Mouse (Mus musculus) hindbrain, embryonic 12.5 days (tissue): ENCODE data around the gene Hist1h2ab. TPM values are rescaled to one million over a fixed set of nuclear protein-coding genes. Genes with fewer than 3 reads are reported as not detected.
"Not testable (repeated sequence)": the region's sequence is repeated elsewhere in the genome, so short reads cannot be mapped to it uniquely, and the experiment has no call there.

Experiments used
- ATAC-seq: fragments of 200-750 bp; cut with Nextera tagmentation; 2 replicates; pipeline ENCODE4 v1.8.0; 2017; ENCODE audit warnings: moderate TSS enrichment; ENCODE audit not compliant: low FRiP score
- H3K27ac ChIP-seq: fragments of 300-500 bp; sonication (generic); 2 replicates; pipeline ENCODE4 v1.5.1; 2016; ENCODE audit warnings: mild to moderate bottlenecking
- H3K27me3 ChIP-seq: fragments of 300-500 bp; sonication (generic); 2 replicates; pipeline ENCODE4 v1.6.1; 2016; ENCODE audit warnings: mild to moderate bottlenecking
- H3K36me3 ChIP-seq: fragments of 300-500 bp; sonication (generic); 2 replicates; pipeline ENCODE4 v1.6.1; 2016; ENCODE audit warnings: mild to moderate bottlenecking
- H3K4me1 ChIP-seq: fragments of 300-500 bp; sonication (generic); 2 replicates; pipeline ENCODE4 v1.6.1; 2016
- H3K4me2 ChIP-seq: fragments of 300-500 bp; sonication (generic); replicated peaks from 2 replicates; pipeline ENCODE4 v1.6.1; 2016; ENCODE audit warnings: mild to moderate bottlenecking
- H3K4me3 ChIP-seq: fragments of 300-500 bp; sonication (generic); 2 replicates; pipeline ENCODE4 v1.5.1; 2016; ENCODE audit warnings: mild to moderate bottlenecking
- H3K9ac ChIP-seq: fragments of 300-500 bp; sonication (generic); 2 replicates; pipeline ENCODE4 v1.6.1; 2016; ENCODE audit warnings: mild to moderate bottlenecking, moderate library complexity
- H3K9me3 ChIP-seq: fragments of 300-500 bp; sonication (generic); replicated peaks from 2 replicates; pipeline ENCODE4 v1.6.1; 2016; ENCODE audit warnings: mild to moderate bottlenecking
- WGBS: fragments of 180-500 bp; shearing (Covaris S2); methylation state at CpG from one replicate; pipeline ENCODE4 v1.1.7; 2016; 5-methylcytosine and 5-hydroxymethylcytosine counted together
- polyA plus RNA-seq: library from polyadenylated mRNA; unstranded; fragments of >200 nt; fragmentation: Nextera tagmentation; extraction: Ambion mirVana; gene quantifications from 2 replicates; pipeline ENCODE4 v1.2.1, GENCODE M21; 2016

The Hist1h2ab gene
- polyA plus RNA-seq, result 22.4 and 45.2 TPM in 2 replicates

GRCm38 (mm10) chr13:23750839-23751477 lies at the start of gene Hist1h2ab:
Gene Hist1h2ab, plus strand, starts transcription at chr13:23751126.
- H3K36me3 ChIP-seq, H3K27me3 ChIP-seq, H3K4me1 ChIP-seq, H3K9me3 ChIP-seq: not testable (repeated sequence)
- H3K4me2 ChIP-seq, result peak within 1 kb of the TSS; percentile 61
- peak within 1 kb of the TSS; percentile 38 for H3K4me3 ChIP-seq
- peak; percentile 48; the same call in 1 of the 2 replicates for ATAC-seq
- H3K9ac ChIP-seq, result peak within 1 kb of the TSS; percentile 45; the same call in 1 of the 2 replicates
- peak within 1 kb of the TSS; percentile 95 for H3K27ac ChIP-seq
- WGBS, result under 1% methylated on average over 31 of the region's 47 CpGs

DNA sequence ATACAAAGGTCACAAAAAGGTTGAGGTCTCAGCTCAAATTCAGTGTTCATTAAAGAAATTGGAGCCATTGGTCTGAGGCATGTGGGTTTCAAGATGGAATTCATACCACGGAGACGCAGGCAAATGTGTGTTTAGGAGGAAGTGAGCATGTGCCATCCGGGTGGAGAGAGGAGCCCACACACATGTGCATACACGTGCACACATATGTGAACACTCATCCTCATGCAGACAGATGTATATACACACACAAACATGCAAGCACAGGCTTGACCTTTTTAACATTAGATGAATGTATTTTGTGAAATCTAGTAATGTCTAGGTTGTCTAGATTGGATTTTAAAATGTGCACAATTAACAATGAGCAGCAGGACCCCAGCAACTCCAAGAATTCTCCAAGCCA lies 48.7 kb upstream of the Hist1h2ab start:
- WGBS, result 80% methylated on average over 4 of the region's 4 CpGs
- Histone ChIP-seq H3K27me3 (no peaks in the 10 kb centered on the region), H3K9ac (no peak overlapping the region), H3K4me3 (no peak overlapping the region), H3K4me2 (no peak overlapping the region), H3K9me3 (no peaks in the 10 kb centered on the region), H3K36me3 (no peaks in the 10 kb centered on the region), H3K4me1 (peaks cover 4% of the 10 kb centered on the region; the same call in 1 of the 2 replicates), H3K27ac (no peak overlapping the region)
- no peak for ATAC-seq

GRCm38 (mm10) chr13:23702801-23703200 lies 48.1 kb upstream of the Hist1h2ab start:
- H3K27me3 ChIP-seq, H3K4me1 ChIP-seq, H3K36me3 ChIP-seq, H3K4me3 ChIP-seq, H3K4me2 ChIP-seq, ATAC-seq, H3K9ac ChIP-seq, H3K27ac ChIP-seq, H3K9me3 ChIP-seq: not testable (repeated sequence)
- 85% methylated on average over 2 of the region's 2 CpGs for WGBS

DNA sequence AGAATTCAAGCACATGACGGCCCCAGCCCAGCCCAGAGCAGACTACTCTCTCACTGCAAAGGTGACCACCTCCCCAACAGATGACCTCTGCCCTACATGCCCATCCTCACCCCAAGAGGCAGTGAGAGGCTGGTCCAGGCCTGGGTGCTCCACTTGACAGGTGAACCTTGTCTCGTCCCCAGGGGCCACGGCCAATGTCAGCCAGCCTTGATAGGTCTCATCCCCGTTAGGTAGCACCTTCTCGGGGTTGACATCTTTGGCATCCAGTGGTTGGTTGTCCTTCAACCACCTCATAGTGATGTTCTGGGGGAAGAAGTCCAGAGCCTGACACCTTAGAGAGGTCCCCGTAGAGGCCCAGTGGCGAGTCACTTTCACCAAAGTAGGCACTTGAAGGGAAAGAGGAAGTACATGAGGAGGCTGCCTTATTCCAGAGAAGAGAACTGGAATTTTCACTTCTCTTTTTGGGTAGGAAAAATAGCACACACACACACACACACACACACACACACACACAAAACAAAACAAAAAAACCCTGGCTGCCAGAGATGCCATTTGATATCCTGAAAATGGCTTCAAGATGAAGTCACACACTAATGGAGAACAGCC lies 45.1 kb upstream of the Hist1h2ab start:
- H3K4me2 ChIP-seq, result no peak overlapping the region
- H3K4me3 ChIP-seq, result no peak overlapping the region
- H3K9ac ChIP-seq, result no peak overlapping the region
- H3K27me3 ChIP-seq, result no peaks in the 10 kb centered on the region; the same call in 1 of the 2 replicates
- peaks cover 12% of the 10 kb centered on the region for H3K4me1 ChIP-seq
- ATAC-seq, result no peak
- 95% methylated on average over 7 of the region's 7 CpGs for whole genome bisulfite sequencing
- H3K9me3 ChIP-seq, result no peaks in the 10 kb centered on the region
- no peak overlapping the region for H3K27ac ChIP-seq
- H3K36me3 ChIP-seq, result no peaks in the 10 kb centered on the region

DNA sequence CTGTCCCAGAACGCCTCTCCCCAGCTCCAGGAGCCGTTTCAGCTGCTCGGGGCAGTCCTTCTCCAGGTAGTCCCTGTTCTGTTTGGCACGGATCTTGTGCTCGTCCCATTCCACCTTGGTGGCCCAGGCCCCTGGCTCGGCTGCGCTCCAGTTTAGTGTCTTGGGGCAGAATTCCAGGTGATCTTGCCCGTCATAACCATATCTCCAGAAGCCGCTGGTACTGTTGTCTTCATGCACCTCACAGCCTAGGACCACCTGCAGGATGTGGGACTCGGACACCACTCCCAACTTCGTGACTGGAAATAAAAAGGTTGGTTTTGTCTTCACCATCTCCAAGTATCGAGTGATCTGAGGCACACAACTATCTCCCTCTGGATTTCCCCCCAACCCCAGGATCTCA lies 44.2 kb upstream of the Hist1h2ab start:
- Histone ChIP-seq H3K4me1 (peaks cover 12% of the 10 kb centered on the region), H3K9ac (no peak overlapping the region), H3K9me3 (no peaks in the 10 kb centered on the region), H3K27ac (no peak overlapping the region), H3K27me3 (peaks cover 4% of the 10 kb centered on the region; the same call in 1 of the 2 replicates), H3K36me3 (no peaks in the 10 kb centered on the region), H3K4me3 (no peak overlapping the region), H3K4me2 (no peak overlapping the region)
- WGBS, result 92% methylated on average over 12 of the region's 12 CpGs
- ATAC-seq, result no peak

GRCm38 (mm10) chr13:23708041-23708440 lies 42.9 kb upstream of the Hist1h2ab start:
- 86% methylated on average over 4 of the region's 4 CpGs for WGBS
- H3K27ac ChIP-seq, result no peak overlapping the region

GRCm38 (mm10) chr13:23708654-23709053 lies 42.3 kb upstream of the Hist1h2ab start:
- no peaks in the 10 kb centered on the region for H3K36me3 ChIP-seq
- no peak for ATAC-seq
- no peak overlapping the region for H3K27ac ChIP-seq
- no peak overlapping the region for H3K4me2 ChIP-seq
- H3K4me3 ChIP-seq, result no peak overlapping the region
- peaks cover 4% of the 10 kb centered on the region; the same call in 1 of the 2 replicates for H3K27me3 ChIP-seq
- WGBS, result 74% methylated on average over 4 of the region's 4 CpGs
- peaks cover 12% of the 10 kb centered on the region for H3K4me1 ChIP-seq
- H3K9ac ChIP-seq, result no peak overlapping the region
- H3K9me3 ChIP-seq, result no peaks in the 10 kb centered on the region

More at GRCm38 (mm10) chr13:23708041-23708440, 42.9 kb upstream of the Hist1h2ab start:
- no peak overlapping the region for H3K9ac ChIP-seq
- no peak overlapping the region for H3K4me3 ChIP-seq
- H3K27me3 ChIP-seq, result peaks cover 4% of the 10 kb centered on the region; the same call in 1 of the 2 replicates
- H3K4me2 ChIP-seq, result no peak overlapping the region
- H3K9me3 ChIP-seq, result no peaks in the 10 kb centered on the region
- no peaks in the 10 kb centered on the region for H3K36me3 ChIP-seq
- peaks cover 12% of the 10 kb centered on the region for H3K4me1 ChIP-seq
- ATAC-seq, result no peak

GRCm38 (mm10) chr13:23709714-23710373 lies 41.1 kb upstream of the Hist1h2ab start:
- Histone ChIP-seq H3K9ac (peak overlapping the region; percentile 55), H3K27me3 (peaks cover 4% of the 10 kb centered on the region; the same call in 1 of the 2 replicates), H3K4me2 (peak overlapping the region; percentile 59), H3K9me3 (no peaks in the 10 kb centered on the region), H3K4me1 (peaks cover 12% of the 10 kb centered on the region), H3K36me3 (no peaks in the 10 kb centered on the region), H3K27ac (no peak overlapping the region), H3K4me3 (peak overlapping the region; percentile 32)
- no peak for ATAC-seq
- WGBS, result 9% methylated on average over 12 of the region's 15 CpGs

DNA sequence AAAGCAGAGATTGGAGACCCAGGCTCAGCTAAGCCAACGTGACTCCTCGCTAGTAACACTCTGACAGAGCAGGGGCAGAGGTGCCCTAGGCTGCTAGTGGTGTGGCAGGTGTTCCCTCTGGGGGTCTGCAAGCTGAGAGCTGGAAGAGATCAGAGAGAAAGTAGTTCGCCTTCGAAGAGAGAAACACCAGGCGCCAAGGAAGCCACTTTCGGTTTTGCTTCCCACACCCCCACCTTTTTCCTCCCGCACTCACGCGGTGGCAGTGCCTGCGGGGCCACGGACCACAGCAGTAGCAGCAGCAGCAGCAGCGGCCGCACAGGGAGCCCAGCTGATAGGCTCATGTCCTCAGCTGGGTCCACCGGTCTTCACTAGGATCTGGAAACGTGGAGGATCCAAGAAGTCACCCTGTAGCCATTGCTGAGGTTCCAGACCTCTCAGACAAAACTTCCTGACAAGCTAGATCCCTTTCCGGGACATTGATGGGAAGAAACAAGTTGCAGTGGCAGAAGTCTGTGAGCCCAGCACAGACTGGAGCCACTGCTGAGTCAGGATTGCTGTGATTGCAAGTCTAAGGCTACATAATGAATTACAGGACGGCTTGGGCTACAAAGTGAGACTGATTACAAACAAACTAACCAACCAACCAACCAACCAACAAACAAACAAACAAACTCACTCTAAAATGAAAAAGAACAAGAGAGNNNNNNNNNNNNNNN lies 40.4 kb upstream of the Hist1h2ab start, which contains the start of gene Hfe:
Gene Hfe (minus strand): TSS at position 481 of the 716 bp plus-strand sequence.
- WGBS, result 4% methylated on average over 17 of the region's 17 CpGs
- Histone ChIP-seq H3K4me1 (peaks cover 12% of the 10 kb centered on the region), H3K9me3 (no peaks in the 10 kb centered on the region), H3K27ac (no peak within 1 kb of the TSS), H3K27me3 (peaks cover 4% of the 10 kb centered on the region; the same call in 1 of the 2 replicates), H3K36me3 (no peaks in the 10 kb centered on the region), H3K9ac (peak within 1 kb of the TSS; percentile 55), H3K4me2 (peak within 1 kb of the TSS; percentile 59), H3K4me3 (peak within 1 kb of the TSS; percentile 32)
- ATAC-seq, result peak; percentile 73; the same call in 1 of the 2 replicates

GRCm38 (mm10) chr13:23716261-23717042 lies 34.5 kb upstream of the Hist1h2ab start:
- no peak overlapping the region for H3K4me2 ChIP-seq
- WGBS, result 87% methylated on average over 5 of the region's 5 CpGs
- H3K9ac ChIP-seq, result no peak overlapping the region
- no peaks in the 10 kb centered on the region for H3K9me3 ChIP-seq
- no peaks in the 10 kb centered on the region for H3K36me3 ChIP-seq
- no peak for ATAC-seq
- no peaks in the 10 kb centered on the region for H3K4me1 ChIP-seq
- H3K27ac ChIP-seq, result no peak overlapping the region
- no peak overlapping the region for H3K4me3 ChIP-seq
- H3K27me3 ChIP-seq, result peaks cover under 1% of the 10 kb centered on the region; the same call in 1 of the 2 replicates

- H3K4me3 ChIP-seq, result no peak overlapping the region
- H3K27ac ChIP-seq, result no peak overlapping the region
- whole genome bisulfite sequencing, result 48% methylated on average over 11 of the region's 11 CpGs
- H3K4me1 ChIP-seq, result no peaks in the 10 kb centered on the region
- no peaks in the 10 kb centered on the region for H3K27me3 ChIP-seq
- no peak overlapping the region for H3K9ac ChIP-seq
- H3K4me2 ChIP-seq, result no peak overlapping the region
- no peak for ATAC-seq
- H3K36me3 ChIP-seq, result no peaks in the 10 kb centered on the region
- H3K9me3 ChIP-seq, result no peaks in the 10 kb centered on the region
Measured at GRCm38 (mm10) chr13:23717176-23717575, 33.8 kb upstream of the Hist1h2ab start.
